Mouse (Mus musculus): ENCODE measurements around the gene Cmbl. TPM values are rescaled to one million over a fixed set of nuclear protein-coding genes. Genes with fewer than 3 reads are reported as not detected.
"Not testable (repeated sequence)": the region's sequence is repeated elsewhere in the genome, so short reads cannot be mapped to it uniquely, and the experiment has no call there.

Gene Cmbl
- polyA plus RNA-seq, 1 experiment = 86.8 TPM

DNA sequence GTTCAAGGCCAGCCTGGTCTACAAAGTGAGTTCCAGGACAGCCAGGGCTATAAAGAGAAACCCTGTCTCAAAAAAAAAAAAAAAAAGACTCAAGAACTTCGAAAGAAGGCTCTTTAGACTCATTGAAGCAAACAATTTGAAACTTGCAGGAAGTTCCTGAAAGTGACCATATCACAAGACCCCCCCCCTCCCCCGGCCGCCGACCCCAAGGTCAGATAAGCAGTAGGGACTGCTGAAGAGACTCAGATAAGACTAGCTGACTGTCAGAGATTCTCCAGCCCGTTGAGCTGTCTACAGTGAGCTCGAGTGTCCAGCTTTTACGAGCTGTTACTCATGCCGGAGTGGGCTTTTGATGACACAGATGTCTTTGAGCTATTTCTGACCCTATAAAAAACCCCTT lies 2.3 kb upstream of the Cmbl start:
- Histone ChIP-seq H3K4me3 (ENCODE audit: insufficient read depth, low read depth, low read length) (no peak overlapping the region), H3K27ac (replicated peaks; ENCODE audit: low read depth, low read length) (no peak overlapping the region)

DNA sequence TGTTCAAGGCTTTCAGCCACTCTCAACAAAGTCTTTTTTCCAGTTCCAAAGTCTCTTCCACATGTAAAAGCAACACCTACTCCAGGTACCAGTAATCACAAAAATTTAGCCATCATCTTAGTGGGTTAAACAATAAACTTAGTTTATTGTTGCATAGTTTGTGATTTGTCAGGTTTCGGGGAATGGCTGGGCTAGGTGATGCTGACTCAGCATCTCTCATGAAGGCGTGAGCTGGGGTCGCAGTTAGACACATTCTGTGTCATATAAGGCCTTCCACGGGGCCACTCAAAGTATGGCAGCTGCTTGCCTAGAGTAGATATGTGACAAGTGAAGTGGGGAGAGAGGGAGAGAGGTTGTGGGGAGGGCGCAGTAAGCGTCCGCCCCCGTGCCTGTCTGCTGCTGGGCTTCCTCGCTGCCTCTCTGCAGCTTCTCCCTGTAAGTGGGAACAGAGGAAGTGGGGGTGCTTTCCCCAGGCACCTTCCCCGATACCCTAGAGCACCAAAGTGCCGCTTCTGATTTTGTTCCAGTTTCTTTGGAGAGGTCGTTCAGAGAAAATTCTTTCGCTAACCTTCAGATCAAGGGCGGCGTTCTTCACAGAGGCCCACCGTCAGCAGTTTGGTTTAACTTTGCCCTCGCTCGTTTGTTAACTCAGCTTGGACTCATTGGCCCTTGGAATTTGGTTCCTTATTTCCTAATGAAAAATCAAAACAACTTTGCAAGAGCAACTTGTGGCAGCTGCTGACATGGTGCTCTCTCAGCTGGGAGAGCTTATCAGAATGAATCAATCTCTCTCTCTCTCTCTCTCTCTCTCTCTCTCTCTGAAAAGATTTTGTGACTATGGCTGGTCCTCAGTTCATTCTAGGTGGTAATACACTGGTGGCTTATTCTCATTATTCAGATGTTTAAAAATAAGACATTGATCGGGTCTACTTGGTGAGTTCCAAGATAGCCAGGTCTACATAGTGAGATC lies 1.3 kb upstream of the Cmbl start:
- Histone ChIP-seq H3K4me1 (ENCODE audit: control insufficient read depth, insufficient read depth, insufficient read length, low read length) (0 out of 2 replicates have a peak, but pooled peaks cover 2% of the 10 kb centered on the region), H3K4me3 (ENCODE audit: insufficient read depth, low read depth, low read length) (no peak overlapping the region), H3K27ac (replicated peaks; ENCODE audit: low read depth, low read length) (no peak overlapping the region)

More for the DNA sequence above, 2.3 kb upstream of the Cmbl start:
- H3K4me1 ChIP-seq (ENCODE audit: control insufficient read depth, insufficient read depth, insufficient read length, low read length) = 0 out of 2 replicates have a peak, but pooled peaks cover 2% of the 10 kb centered on the region

DNA sequence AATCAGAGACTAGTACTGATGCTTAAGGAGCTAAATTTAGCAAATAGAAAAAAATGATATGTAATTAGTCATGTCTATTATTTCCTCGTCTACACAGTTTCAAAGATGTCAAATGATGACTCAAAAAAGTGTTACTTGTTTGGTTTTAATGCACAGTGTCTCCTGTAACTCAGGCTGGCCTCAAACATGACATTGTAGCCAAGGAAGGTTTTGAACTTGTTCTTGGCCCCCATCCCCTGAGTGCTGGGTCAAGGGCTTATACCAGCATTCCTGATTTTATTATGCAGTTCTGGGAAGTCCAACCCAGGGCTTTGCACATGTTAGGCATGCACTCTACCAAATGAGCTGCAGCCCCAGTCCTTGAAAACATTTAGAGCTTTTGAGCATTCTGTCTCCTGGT lies 597 bp downstream of the Cmbl start:
- Histone ChIP-seq H3K27ac (replicated peaks; ENCODE audit: low read depth, low read length) (no peak overlapping the region), H3K4me1 (ENCODE audit: control insufficient read depth, insufficient read depth, insufficient read length, low read length) (0 out of 2 replicates have a peak, but pooled peaks cover 8% of the 10 kb centered on the region), H3K4me3 (ENCODE audit: insufficient read depth, low read depth, low read length) (no peak overlapping the region)

DNA sequence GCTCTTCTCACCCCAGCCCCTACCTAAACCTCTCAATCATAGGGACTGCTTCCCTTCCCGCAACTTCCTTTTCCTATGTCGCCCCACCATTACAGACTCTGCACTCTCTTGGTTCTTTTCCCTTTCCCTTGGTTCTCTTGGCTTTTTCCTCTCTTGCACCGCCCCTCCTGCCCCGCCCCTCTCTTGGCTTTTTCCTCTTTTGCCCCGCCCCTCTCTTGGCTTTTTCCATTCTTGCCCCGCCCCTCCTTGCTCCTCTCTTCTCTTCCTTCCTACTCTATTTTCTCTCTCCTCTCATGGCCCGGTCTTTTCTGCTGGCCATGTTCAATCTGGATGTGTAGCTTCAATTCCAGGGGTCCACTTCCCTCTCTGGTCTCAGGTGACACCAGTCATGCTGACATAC lies 2.2 kb downstream of the Cmbl start:
- Histone ChIP-seq H3K27ac (replicated peaks; ENCODE audit: low read depth, low read length) (no peak overlapping the region), H3K4me3 (ENCODE audit: insufficient read depth, low read depth, low read length) (no peak overlapping the region), H3K4me1 (ENCODE audit: control insufficient read depth, insufficient read depth, insufficient read length, low read length) (peaks cover 15% of the 10 kb centered on the region)

DNA sequence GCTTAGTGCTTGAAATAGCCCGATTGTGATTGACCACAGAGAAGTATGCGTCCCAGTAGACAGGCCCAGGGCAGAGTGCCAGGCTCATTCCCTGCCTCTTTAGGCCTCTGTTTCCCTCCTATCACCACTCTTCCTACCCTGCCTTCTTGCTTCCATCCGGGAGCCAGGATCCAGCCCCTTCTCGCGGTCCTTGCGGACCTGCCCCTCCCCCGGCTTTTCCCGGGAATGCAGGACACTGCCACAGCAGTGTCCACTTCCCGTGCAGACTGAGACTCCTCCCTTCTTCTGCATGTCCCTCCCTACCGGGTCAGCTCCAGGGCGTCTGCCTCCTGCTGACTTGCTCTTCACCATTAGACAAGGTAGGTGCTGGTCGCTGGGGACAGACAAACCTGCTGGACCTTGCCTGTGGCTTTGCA lies 3.4 kb downstream of the Cmbl start:
- Histone ChIP-seq H3K27ac (replicated peaks; ENCODE audit: low read depth, low read length) (no peak overlapping the region), H3K4me3 (ENCODE audit: insufficient read depth, low read depth, low read length) (peak overlapping the region; percentile 48), H3K4me1 (ENCODE audit: control insufficient read depth, insufficient read depth, insufficient read length, low read length) (peaks cover 17% of the 10 kb centered on the region)

DNA sequence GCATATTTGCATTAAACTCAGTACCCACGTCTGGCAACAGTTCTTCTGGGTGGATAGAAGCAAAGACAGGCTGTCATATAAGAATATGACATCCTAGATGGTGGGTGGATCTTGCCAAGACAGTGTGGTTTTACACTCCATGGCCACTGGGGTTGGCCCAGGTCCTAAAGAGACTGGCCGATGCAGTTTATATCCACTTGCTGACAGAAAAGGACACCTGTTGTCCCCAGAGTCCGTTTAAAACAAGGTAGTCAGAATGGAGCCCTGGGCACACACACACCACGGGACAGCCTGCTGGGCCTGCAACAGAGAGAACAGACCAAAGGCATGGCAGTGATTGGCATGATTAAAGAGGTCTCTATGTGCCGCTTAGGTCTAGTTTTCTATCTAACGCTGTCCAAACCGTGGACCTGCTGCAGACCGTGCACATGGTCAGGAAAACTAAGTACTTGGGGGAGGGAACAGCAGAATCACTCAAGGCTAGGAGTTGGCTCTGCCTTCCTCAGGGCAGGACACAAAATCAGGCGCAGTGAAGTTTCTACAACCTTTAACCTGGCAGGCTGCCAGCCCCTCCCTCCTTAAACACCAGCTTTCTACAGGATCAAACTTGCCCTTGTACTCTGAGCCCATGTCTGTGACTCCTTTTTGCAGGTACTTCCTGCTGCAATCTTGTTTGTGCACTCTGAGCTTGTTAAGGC lies 4.3 kb downstream of the Cmbl start:
- H3K4me3 ChIP-seq (ENCODE audit: insufficient read depth, low read depth, low read length) = peak overlapping the region; percentile 14; the same call in 1 of the 2 replicates
- peaks cover 17% of the 10 kb centered on the region for H3K4me1 ChIP-seq (ENCODE audit: control insufficient read depth, insufficient read depth, insufficient read length, low read length)
- no peak overlapping the region for H3K27ac ChIP-seq (replicated peaks; ENCODE audit: low read depth, low read length)

DNA sequence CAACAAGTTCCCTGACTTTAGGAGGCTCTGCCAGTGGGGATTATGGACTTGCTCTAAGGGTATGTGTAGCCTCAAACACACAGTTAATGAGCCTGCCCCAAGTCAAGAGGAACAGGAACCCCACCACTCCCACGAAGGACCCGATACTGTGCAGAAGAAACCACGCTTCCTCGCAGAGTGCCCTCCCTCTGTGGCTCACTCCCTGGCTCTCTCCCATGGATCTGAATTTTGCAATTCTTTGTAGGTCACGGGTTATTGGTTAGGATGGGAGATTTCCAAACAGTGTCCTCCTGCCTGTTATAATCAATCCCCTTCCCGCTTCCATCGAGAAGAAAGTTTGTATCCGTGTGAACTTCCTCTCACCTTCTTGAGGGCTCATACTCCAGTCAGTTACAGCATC lies 5.8 kb downstream of the Cmbl start:
- H3K4me1 ChIP-seq (ENCODE audit: control insufficient read depth, insufficient read depth, insufficient read length, low read length) = peaks cover 17% of the 10 kb centered on the region
- peak overlapping the region; percentile 71 for H3K27ac ChIP-seq (replicated peaks; ENCODE audit: low read depth, low read length)
- H3K4me3 ChIP-seq (ENCODE audit: insufficient read depth, low read depth, low read length) = no peak overlapping the region

DNA sequence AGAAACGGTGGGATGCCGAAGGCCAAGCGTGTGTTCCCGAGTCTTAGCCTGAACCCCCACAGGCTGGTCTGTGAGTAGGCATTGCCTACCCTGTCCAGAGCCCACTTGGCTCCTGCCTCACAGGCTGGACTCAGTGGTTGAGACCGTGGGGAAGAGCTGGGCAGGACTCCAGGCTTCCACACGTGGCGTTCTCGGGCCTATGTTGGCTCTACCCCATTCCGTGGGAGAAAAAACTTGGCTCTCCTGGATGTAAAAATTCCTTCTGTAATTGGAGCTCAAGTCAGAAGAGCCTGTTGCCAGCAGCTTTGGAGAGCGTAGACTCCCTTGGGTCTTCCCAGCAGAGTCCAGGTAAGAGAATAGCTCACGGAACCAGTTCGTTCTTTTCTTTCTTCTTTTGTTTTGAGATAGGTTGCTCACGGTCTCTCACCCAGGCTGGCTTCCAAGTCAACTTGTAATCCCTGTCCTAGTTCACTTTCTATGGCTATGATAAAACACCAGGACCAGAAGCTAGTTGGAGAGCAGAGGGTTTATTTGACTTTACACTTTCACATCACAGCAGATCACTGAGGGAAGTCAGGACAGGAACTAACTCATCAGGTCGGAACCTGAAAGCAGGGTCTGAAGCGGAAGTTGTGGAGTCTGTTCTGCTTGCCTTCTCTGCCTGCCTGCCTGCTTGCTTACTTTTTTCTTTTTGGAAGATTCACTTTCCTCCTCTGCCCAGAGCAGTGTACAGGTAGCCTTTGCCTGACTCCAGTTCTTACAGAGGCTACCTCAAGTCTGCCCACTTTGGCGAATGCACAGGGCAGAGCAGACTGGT lies 6.9 kb downstream of the Cmbl start:
- Histone ChIP-seq H3K4me3 (ENCODE audit: insufficient read depth, low read depth, low read length) (no peak overlapping the region), H3K4me1 (ENCODE audit: control insufficient read depth, insufficient read depth, insufficient read length, low read length) (peaks cover 17% of the 10 kb centered on the region), H3K27ac (replicated peaks; ENCODE audit: low read depth, low read length) (peak overlapping the region; percentile 71)

DNA sequence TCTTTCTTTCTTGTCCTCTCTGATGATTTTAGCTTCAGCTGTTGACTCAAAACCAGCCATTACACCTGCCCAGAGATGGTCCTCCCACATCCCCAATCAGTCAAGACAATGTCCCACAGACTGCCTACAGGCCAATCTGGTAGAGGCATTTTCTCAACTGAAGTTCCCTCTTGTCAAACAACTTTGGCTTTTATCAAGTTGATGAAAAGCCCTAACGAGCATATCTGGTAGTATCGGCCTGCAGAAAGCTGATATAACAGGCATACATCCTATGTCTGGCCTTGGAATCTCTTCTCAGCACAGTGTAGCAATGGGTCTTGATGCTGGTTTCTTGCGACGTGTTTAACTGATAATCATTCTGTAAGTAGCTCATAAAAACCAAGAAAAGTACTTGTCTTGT lies 8.1 kb downstream of the Cmbl start:
- no peak overlapping the region for H3K27ac ChIP-seq (replicated peaks; ENCODE audit: low read depth, low read length)
- H3K4me1 ChIP-seq (ENCODE audit: control insufficient read depth, insufficient read depth, insufficient read length, low read length) = peaks cover 15% of the 10 kb centered on the region
- no peak overlapping the region for H3K4me3 ChIP-seq (ENCODE audit: insufficient read depth, low read depth, low read length)

DNA sequence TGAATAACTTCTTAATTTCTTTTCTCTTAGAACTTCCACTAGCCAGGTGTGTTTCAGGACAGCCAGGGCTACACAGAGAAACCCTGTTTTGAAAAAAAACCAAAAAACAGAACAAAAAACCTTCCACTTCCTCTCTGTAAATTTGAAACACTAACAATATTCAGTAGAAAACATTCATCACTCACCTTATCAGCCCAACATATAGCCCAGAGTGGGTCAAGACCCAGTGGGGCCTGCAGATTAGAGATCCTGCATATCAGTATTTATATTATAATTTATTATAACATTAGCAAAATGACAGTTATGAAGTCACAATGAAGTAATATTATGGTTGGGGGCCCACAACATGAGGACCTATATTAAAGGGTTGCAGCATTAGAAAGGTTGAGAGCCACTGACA lies 8.5 kb downstream of the Cmbl start:
- H3K27ac ChIP-seq (replicated peaks; ENCODE audit: low read depth, low read length) = no peak overlapping the region
- H3K4me1 ChIP-seq (ENCODE audit: control insufficient read depth, insufficient read depth, insufficient read length, low read length) = peaks cover 15% of the 10 kb centered on the region
- H3K4me3 ChIP-seq (ENCODE audit: insufficient read depth, low read depth, low read length) = no peak overlapping the region

DNA sequence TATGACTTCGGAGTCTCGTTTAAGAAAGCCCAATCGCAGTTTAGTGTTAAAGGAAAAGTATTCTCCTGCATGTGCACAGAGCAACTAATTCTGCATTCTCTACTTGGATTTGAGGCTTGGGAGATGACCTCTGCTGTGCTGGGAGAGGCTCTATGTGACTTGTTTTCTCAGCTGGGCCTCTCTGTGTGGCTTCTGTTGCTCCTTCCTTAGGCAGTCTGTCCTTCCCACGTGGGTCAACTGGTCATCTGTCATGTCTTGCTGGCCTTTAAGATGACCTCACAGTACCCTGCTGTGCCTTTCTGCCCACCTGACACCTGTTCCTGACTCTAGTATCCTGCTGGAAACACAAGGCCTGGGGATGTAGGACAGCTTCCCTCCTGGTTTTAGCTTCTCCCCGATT lies 10.9 kb downstream of the Cmbl start:
- Histone ChIP-seq H3K27ac (replicated peaks; ENCODE audit: low read depth, low read length) (no peak overlapping the region), H3K4me3 (ENCODE audit: insufficient read depth, low read depth, low read length) (no peak overlapping the region), H3K4me1 (ENCODE audit: control insufficient read depth, insufficient read depth, insufficient read length, low read length) (peaks cover 9% of the 10 kb centered on the region)

DNA sequence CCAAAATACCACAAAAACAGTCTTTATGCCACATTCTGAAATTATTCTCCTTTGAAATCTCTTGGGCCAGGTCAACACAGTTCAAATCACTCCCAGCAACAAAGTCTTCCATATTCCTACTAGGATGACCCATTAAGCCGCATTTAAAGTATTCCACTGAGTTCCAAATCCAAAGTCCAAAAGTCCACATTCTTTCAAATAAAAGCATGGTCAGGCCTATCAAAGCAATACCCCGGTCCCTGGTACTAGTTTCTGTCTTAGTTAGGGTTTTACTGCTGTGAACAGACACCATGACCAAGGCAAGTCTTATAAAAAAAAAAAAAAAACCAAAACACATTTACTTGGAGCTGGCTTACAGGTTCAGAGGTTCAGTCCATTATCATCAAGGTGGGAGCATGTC lies 15.9 kb downstream of the Cmbl start:
- not testable (repeated sequence) for H3K4me1 ChIP-seq (ENCODE audit: control insufficient read depth, insufficient read depth, insufficient read length, low read length); H3K4me3 ChIP-seq (ENCODE audit: insufficient read depth, low read depth, low read length); H3K27ac ChIP-seq (replicated peaks; ENCODE audit: low read depth, low read length)

DNA sequence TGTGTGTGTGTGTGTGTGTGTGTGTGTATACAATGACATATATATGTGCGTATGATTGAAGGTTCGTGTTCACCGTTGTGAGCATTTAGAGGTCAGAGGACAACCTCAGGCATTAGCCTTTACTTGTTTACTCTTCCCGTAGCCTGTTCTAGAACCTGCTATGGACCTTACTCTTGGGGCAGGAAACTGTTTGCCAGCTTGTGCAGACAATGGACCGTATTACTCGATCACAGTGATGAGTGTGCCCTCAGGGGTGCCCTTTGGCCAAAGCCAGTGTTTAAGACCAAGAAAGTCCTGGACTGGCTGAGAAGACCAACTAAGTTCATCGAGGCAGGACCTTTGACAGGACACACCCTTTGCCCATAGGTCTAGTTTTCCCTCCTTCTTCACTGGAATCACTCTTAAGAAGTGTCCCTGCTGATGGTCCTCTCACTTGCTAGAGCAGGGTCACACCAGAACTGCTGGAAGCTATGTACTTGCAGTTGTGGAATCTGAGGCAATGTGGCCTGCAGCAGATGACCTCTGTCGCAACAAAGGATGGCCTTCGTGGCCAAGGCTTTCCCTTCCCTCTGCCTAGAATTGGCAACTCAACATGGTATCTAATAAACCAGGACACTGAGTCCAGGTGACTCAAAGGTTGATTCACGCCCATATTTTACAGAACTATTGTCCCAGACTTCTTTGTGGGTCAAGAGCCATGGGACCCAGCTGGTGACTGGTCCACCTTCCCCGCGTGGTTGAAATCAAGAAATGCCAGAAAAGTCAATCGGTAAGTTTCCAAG lies 18.3 kb downstream of the Cmbl start:
- Histone ChIP-seq H3K4me1 (ENCODE audit: control insufficient read depth, insufficient read depth, insufficient read length, low read length) (peaks cover 3% of the 10 kb centered on the region; the same call in 1 of the 2 replicates), H3K4me3 (ENCODE audit: insufficient read depth, low read depth, low read length) (no peak overlapping the region), H3K27ac (replicated peaks; ENCODE audit: low read depth, low read length) (0 out of 2 replicates have a peak overlapping the region, but pooled peaks have one; percentile 11)

DNA sequence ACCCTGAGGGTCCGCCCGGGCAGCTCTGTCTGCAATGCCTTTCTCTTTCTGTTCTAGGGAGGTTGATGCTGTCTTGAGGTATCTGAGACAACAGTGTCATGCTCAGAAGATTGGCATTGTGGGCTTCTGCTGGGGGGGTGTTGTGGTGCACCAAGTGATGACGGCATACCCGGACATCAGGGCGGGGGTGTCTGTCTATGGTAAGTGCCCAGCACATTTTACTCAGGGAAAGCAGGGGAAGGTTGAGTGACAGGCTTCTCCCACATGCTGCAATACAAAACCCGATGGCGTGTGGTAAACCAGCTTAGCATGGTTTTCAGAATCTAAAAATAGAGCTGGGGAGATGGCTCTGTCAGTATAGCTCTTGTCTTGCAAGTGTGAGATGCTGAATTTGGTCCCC lies 20.0 kb downstream of the Cmbl start:
- Histone ChIP-seq H3K27ac (replicated peaks; ENCODE audit: low read depth, low read length) (no peak overlapping the region), H3K4me3 (ENCODE audit: insufficient read depth, low read depth, low read length) (no peak overlapping the region), H3K4me1 (ENCODE audit: control insufficient read depth, insufficient read depth, insufficient read length, low read length) (peaks cover 3% of the 10 kb centered on the region; the same call in 1 of the 2 replicates)

All from brown adipose tissue, adult 24 weeks (tissue).